Mouse (Mus musculus): Measurements from ENCODE around the gene Lrrc51.

DNA sequence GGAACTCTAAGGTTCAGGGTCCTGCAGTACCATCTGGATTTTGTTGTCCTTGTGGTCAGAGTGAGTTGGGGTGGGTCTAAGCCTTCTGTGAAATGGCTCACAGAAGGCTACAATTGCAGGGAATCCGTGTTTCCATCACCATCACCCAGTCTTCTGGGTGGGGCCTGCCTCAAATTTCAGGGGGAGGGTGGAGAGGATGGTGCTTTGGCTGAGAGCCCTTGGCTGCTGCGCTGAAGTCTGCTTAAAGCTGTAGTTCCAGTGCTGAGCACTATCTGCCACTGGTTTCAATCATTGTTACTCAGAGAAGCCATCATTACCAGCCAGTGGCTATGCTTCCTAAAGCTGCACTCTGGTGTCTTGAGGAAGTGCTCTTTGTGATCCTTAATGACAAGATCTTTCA lies 40.8 kb upstream of the Lrrc51 start:
- no peak for TF ChIP-seq CTCF (conservative IDR thresholded peaks at IDR 0.05; ENCODE audit: low read length)
- TF ChIP-seq POU5F1 (IDR thresholded peaks at IDR 0.05; ENCODE audit: borderline replicate concordance, low read length) = no peak

Measured in E14TG2a.4 (cell line).